Comparison of ENCODE assay signal across 28 mouse cellular contexts in the genomic region with DNA sequence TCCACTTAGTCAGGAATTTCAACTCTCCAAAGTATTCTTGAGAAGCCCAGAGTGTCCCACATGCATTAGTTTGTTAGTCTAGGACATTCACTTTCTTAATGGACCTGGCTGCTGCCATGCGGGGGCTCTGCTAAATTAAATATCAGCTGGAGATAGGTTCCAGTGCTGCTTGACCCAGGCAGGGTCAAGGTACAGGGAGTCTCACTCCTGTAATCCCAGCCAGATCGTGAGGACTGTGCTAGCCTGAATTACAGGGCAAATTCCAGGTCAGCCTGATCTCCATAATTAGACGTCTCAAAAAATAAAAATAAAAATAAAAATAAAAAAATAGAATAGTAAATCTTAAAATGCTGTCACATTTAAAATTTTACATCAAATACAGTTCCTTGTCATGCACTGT. TPM values are rescaled to one million over a fixed set of nuclear protein-coding genes. Genes with fewer than 3 reads are reported as not detected.
DNase-seq lines count a peak whose midpoint lies in the region; ATAC-seq and TF ChIP-seq lines count a peak whose summit lies in the region.
"Had no signal": no experiment of that assay in that cellular context is flagged by ENCODE, and none has a peak within 500 bp of the region (broad histone marks: within the 10 kb centered on the region; RNA-seq: fewer than 3 reads in every experiment).

No protein-coding gene starts in this region.

- H3K27ac ChIP-seq in hindbrain, embryonic 12.5 days, result no peak overlapping the region
- H3K27ac ChIP-seq in hindbrain, embryonic 16.5 days (ENCODE audit: low read depth, low read length), result no peak overlapping the region
- no peak overlapping the region for H3K27ac ChIP-seq in kidney, adult 2 months (ENCODE audit: insufficient read depth, low read depth, low read length)
- H3K27ac ChIP-seq in kidney, embryonic 16.5 days (ENCODE audit: low read length), result no peak overlapping the region
- H3K27ac ChIP-seq in liver, embryonic 16.5 days (ENCODE audit: low read length), result no peak overlapping the region
- H3K27ac ChIP-seq in liver, embryonic 11.5 days (ENCODE audit: low read depth, low read length), result no peak overlapping the region
- H3K27ac ChIP-seq: forebrain, embryonic 10.5 days; forebrain, embryonic 13.5 days; heart, embryonic 15.5 days; hindbrain, embryonic 10.5 days; hindbrain, embryonic 14.5 days had no signal

- H3K9ac ChIP-seq in hindbrain, embryonic 12.5 days, result no peak overlapping the region
- no peak overlapping the region for H3K9ac ChIP-seq in hindbrain, embryonic 16.5 days (ENCODE audit: low read depth, low read length)
- no peak overlapping the region for H3K9ac ChIP-seq in kidney, embryonic 16.5 days (replicated peaks; ENCODE audit: low read length)
- H3K9ac ChIP-seq in liver, embryonic 16.5 days (ENCODE audit: low read depth, low read length), result no peak overlapping the region
- no peak overlapping the region for H3K9ac ChIP-seq in liver, embryonic 11.5 days (ENCODE audit: low read depth, low read length)
- H3K9ac ChIP-seq: forebrain, embryonic 13.5 days; heart, embryonic 12.5 days; heart, embryonic 15.5 days; hindbrain, embryonic 14.5 days had no signal

- H3K4me2 ChIP-seq in hindbrain, embryonic 12.5 days (replicated peaks), result no peak overlapping the region
- H3K4me2 ChIP-seq in hindbrain, embryonic 16.5 days (ENCODE audit: low read length), result no peak overlapping the region
- no peak overlapping the region for H3K4me2 ChIP-seq in kidney, embryonic 16.5 days (replicated peaks; ENCODE audit: low read depth, low read length)
- no peak overlapping the region for H3K4me2 ChIP-seq in liver, embryonic 16.5 days (ENCODE audit: low read depth, low read length)
- H3K4me2 ChIP-seq in liver, embryonic 11.5 days, result no peak overlapping the region
- H3K4me2 ChIP-seq: forebrain, embryonic 13.5 days; heart, embryonic 12.5 days; heart, embryonic 15.5 days; hindbrain, embryonic 14.5 days had no signal

- H3K4me3 ChIP-seq in hindbrain, embryonic 12.5 days, result no peak overlapping the region
- H3K4me3 ChIP-seq in hindbrain, embryonic 16.5 days (ENCODE audit: low read length), result no peak overlapping the region
- H3K4me3 ChIP-seq in kidney, adult 2 months (ENCODE audit: insufficient read depth, low read depth, low read length), result no peak overlapping the region
- H3K4me3 ChIP-seq in kidney, embryonic 16.5 days (ENCODE audit: low read length), result no peak overlapping the region
- no peak overlapping the region for H3K4me3 ChIP-seq in liver, embryonic 16.5 days (ENCODE audit: low read depth, low read length)
- no peak overlapping the region for H3K4me3 ChIP-seq in liver, embryonic 11.5 days (ENCODE audit: low read depth, low read length)
- H3K4me3 ChIP-seq: forebrain, embryonic 10.5 days; forebrain, embryonic 13.5 days; heart, embryonic 12.5 days; heart, embryonic 15.5 days; hindbrain, embryonic 10.5 days had no signal

- no peaks in the 10 kb centered on the region for H3K27me3 ChIP-seq in hindbrain, embryonic 12.5 days
- H3K27me3 ChIP-seq in hindbrain, embryonic 16.5 days (replicated peaks; ENCODE audit: control insufficient read depth, insufficient read depth, low read length), result no peaks in the 10 kb centered on the region
- no peaks in the 10 kb centered on the region for H3K27me3 ChIP-seq in kidney, adult 2 months (replicated peaks; ENCODE audit: control insufficient read depth, insufficient read depth, low read length)
- no peaks in the 10 kb centered on the region for H3K27me3 ChIP-seq in kidney, embryonic 16.5 days (ENCODE audit: insufficient read depth, low read length)
- no peaks in the 10 kb centered on the region for H3K27me3 ChIP-seq in liver, embryonic 16.5 days (ENCODE audit: control insufficient read depth, insufficient read depth, low read depth, low read length)
- no peaks in the 10 kb centered on the region for H3K27me3 ChIP-seq in liver, embryonic 11.5 days (replicated peaks; ENCODE audit: control insufficient read depth, insufficient read depth, low read length)
- H3K27me3 ChIP-seq: CH12.LX; forebrain, embryonic 13.5 days; heart, embryonic 12.5 days; heart, embryonic 15.5 days; Patski had no signal

- TF ChIP-seq CTCF in kidney, adult 2 months (conservative IDR thresholded peaks at IDR 0.05; ENCODE audit: insufficient read depth, insufficient read length, low read depth, low read length), result no peak

- DNase-seq in kidney, adult 2 months, result peak; percentile 81
- no peak for DNase-seq in kidney, postnatal 4 days
- DNase-seq in kidney, postnatal 14 days, result peak; percentile 43
- no peak for DNase-seq in liver, embryonic 11.5 days (ENCODE audit: low spot score)
- DNase-seq: adrenal gland, postnatal 10 days; adrenal gland, postnatal 36 days; B cell, adult 2 months; cerebellum, adult 18-20 months; cerebellum, adult 9-10 months; cerebellum, postnatal 14 days; gastrocnemius, postnatal 10 days; gastrocnemius, postnatal 36 days; heart, postnatal 10 days; heart, postnatal 36 days had no signal

- TF ChIP-seq POLR2A in kidney, adult 2 months (IDR thresholded peaks at IDR 0.05; ENCODE audit: low read depth, low read length), result no peak

- ATAC-seq in hindbrain, embryonic 12.5 days (ENCODE audit: low FRiP score), result peak; percentile 19; the same call in 1 of the 2 replicates
- no peak for ATAC-seq in hindbrain, embryonic 16.5 days
- ATAC-seq in kidney, embryonic 16.5 days (ENCODE audit: low FRiP score, low TSS enrichment), result no peak
- peak; percentile 35; the same call in 1 of the 2 replicates for ATAC-seq in liver, embryonic 16.5 days (ENCODE audit: low read depth)
- ATAC-seq in liver, embryonic 11.5 days (replicated peaks; ENCODE audit: low FRiP score), result no peak
- ATAC-seq: forebrain, embryonic 13.5 days; forebrain, embryonic 16.5 days; Patski had no signal

- no peaks in the 10 kb centered on the region for H3K36me3 ChIP-seq in hindbrain, embryonic 12.5 days
- H3K36me3 ChIP-seq in hindbrain, embryonic 16.5 days (ENCODE audit: control insufficient read depth, insufficient read depth, low read length), result no peaks in the 10 kb centered on the region
- no peaks in the 10 kb centered on the region for H3K36me3 ChIP-seq in kidney, adult 2 months (ENCODE audit: control insufficient read depth, insufficient read depth, low read length)
- H3K36me3 ChIP-seq in kidney, embryonic 16.5 days (ENCODE audit: insufficient read depth, low read length), result no peaks in the 10 kb centered on the region
- no peaks in the 10 kb centered on the region for H3K36me3 ChIP-seq in liver, embryonic 16.5 days (ENCODE audit: control insufficient read depth, insufficient read depth)
- no peaks in the 10 kb centered on the region for H3K36me3 ChIP-seq in liver, embryonic 11.5 days (ENCODE audit: control insufficient read depth, insufficient read depth, low read length)
- H3K36me3 ChIP-seq: forebrain, embryonic 10.5 days; G1E; heart, embryonic 12.5 days; heart, embryonic 15.5 days; hindbrain, embryonic 10.5 days had no signal

- 54% methylated on average over 3 of the region's 3 CpGs for WGBS in hindbrain, embryonic 12.5 days
- 60% methylated on average over 3 of the region's 3 CpGs for WGBS in hindbrain, embryonic 16.5 days
- WGBS in kidney, adult 2 months, result 41% methylated on average over 3 of the region's 3 CpGs
- 31% methylated on average over 3 of the region's 3 CpGs for WGBS in kidney, embryonic 16.5 days
- WGBS in liver, embryonic 16.5 days (ENCODE audit: insufficient replicate concordance), result 46% methylated on average over 3 of the region's 3 CpGs
- 56% methylated on average over 3 of the region's 3 CpGs for WGBS in liver, embryonic 11.5 days

- H3K4me1 ChIP-seq in hindbrain, embryonic 12.5 days, result no peaks in the 10 kb centered on the region
- H3K4me1 ChIP-seq in hindbrain, embryonic 16.5 days (ENCODE audit: control insufficient read depth, insufficient read depth, low read depth, low read length), result no peaks in the 10 kb centered on the region
- H3K4me1 ChIP-seq in kidney, adult 2 months (ENCODE audit: control insufficient read depth, insufficient read depth, low read length), result peaks cover 5% of the 10 kb centered on the region; the same call in 1 of the 2 replicates
- 0 out of 2 replicates have a peak, but pooled peaks cover 5% of the 10 kb centered on the region for H3K4me1 ChIP-seq in kidney, embryonic 16.5 days (ENCODE audit: insufficient read depth, low read length)
- H3K4me1 ChIP-seq in liver, embryonic 16.5 days (ENCODE audit: control insufficient read depth, low read depth, low read length), result no peaks in the 10 kb centered on the region
- H3K4me1 ChIP-seq in liver, embryonic 11.5 days (replicated peaks; ENCODE audit: control insufficient read depth, insufficient read depth, low read length), result no peaks in the 10 kb centered on the region
- H3K4me1 ChIP-seq: forebrain, embryonic 13.5 days; heart, embryonic 12.5 days; hindbrain, embryonic 10.5 days had no signal

- H3K9me3 ChIP-seq in hindbrain, embryonic 12.5 days (replicated peaks), result no peaks in the 10 kb centered on the region
- no peaks in the 10 kb centered on the region for H3K9me3 ChIP-seq in hindbrain, embryonic 16.5 days (ENCODE audit: control insufficient read depth, low read length)
- H3K9me3 ChIP-seq in kidney, embryonic 16.5 days (ENCODE audit: low read length), result no peaks in the 10 kb centered on the region
- H3K9me3 ChIP-seq in liver, embryonic 16.5 days (replicated peaks; ENCODE audit: control insufficient read depth, low read length), result no peaks in the 10 kb centered on the region
- H3K9me3 ChIP-seq in liver, embryonic 11.5 days (ENCODE audit: control insufficient read depth, low read length), result no peaks in the 10 kb centered on the region
- H3K9me3 ChIP-seq: forebrain, embryonic 10.5 days; forebrain, embryonic 13.5 days; G1E; heart, embryonic 12.5 days; heart, embryonic 15.5 days; hindbrain, embryonic 10.5 days had no signal

RNA-seq across cellular contexts. Expression of a gene that starts 8.6 kb away (rescaled TPM):
- polyA plus RNA-seq in hindbrain, embryonic 12.5 days (2016; fragmentation: Nextera tagmentation; extraction: Ambion mirVana), result 133 and 139 TPM in 2 replicates
- 56.8 and 70.8 TPM in 2 replicates for polyA plus RNA-seq in hindbrain, embryonic 16.5 days (2015; fragmentation: Nextera tagmentation; extraction: Ambion mirVana)
- 18.6 and 20.6 TPM in 2 replicates for polyA plus RNA-seq in kidney, adult 2 months (2012; rRNA removed)
- polyA plus RNA-seq in kidney, embryonic 16.5 days (2015; fragmentation: Nextera tagmentation; extraction: Ambion mirVana), result 70.5 and 73.6 TPM in 2 replicates
- 11.8 and 12.0 TPM in 2 replicates for polyA plus RNA-seq in liver, embryonic 16.5 days (2015; fragmentation: Nextera tagmentation; extraction: Ambion mirVana)
- polyA plus RNA-seq in liver, embryonic 11.5 days (2014; fragmentation: Nextera tagmentation; extraction: Ambion mirVana), result 46.5 and 54.6 TPM in 2 replicates

RNA-seq across cellular contexts. Expression of a gene that starts 44.8 kb away (rescaled TPM):
- 15.2 and 15.8 TPM in 2 replicates for polyA plus RNA-seq in hindbrain, embryonic 12.5 days (2016; fragmentation: Nextera tagmentation; extraction: Ambion mirVana)
- 18.0 and 22.1 TPM in 2 replicates for polyA plus RNA-seq in hindbrain, embryonic 16.5 days (2015; fragmentation: Nextera tagmentation; extraction: Ambion mirVana)
- not detected in 2 replicates for polyA plus RNA-seq in kidney, adult 2 months (2012; rRNA removed)
- 13.1 and 14.8 TPM in 2 replicates for polyA plus RNA-seq in kidney, embryonic 16.5 days (2015; fragmentation: Nextera tagmentation; extraction: Ambion mirVana)
- 3.0 and 3.9 TPM in 2 replicates for polyA plus RNA-seq in liver, embryonic 16.5 days (2015; fragmentation: Nextera tagmentation; extraction: Ambion mirVana)
- polyA plus RNA-seq in liver, embryonic 11.5 days (2014; fragmentation: Nextera tagmentation; extraction: Ambion mirVana), result 6.6 and 9.7 TPM in 2 replicates
- polyA plus RNA-seq: G1E had no signal

Comparison
In these comparisons a context has a peak if more than half of its experiments do, and no peak if none do; other contexts are left out.
1. ATAC-seq: peak in hindbrain, embryonic 12.5 days (single experiment) and liver, embryonic 16.5 days (single experiment); none in hindbrain, embryonic 16.5 days (single experiment), kidney, embryonic 16.5 days (single experiment) and liver, embryonic 11.5 days (single experiment).
2. DNase-seq: peak in kidney, adult 2 months (single experiment) and kidney, postnatal 14 days (single experiment); none in kidney, postnatal 4 days (0 of 2) and liver, embryonic 11.5 days (single experiment).